Mouse (Mus musculus) central nervous system, embryonic 18 days (tissue): Measurements from ENCODE around the gene Cckbr. TPM values are rescaled to one million over a fixed set of nuclear protein-coding genes. Genes with fewer than 3 reads are reported as not detected.

Source experiments
- polyA plus RNA-seq: library from polyadenylated mRNA; depleted of rRNA; stranded (reverse); fragments of >200 nt; gene quantifications from 2 replicates; pipeline ENCODE4 v1.2.3, GENCODE M21; 2012; rRNA removed

The Cckbr gene
- 6.2 and 6.7 TPM in 2 replicates for polyA plus RNA-seq

GRCm38 (mm10) chr7:105425424-105426043, at the start of gene Cckbr:
Gene Cckbr, plus strand, starts transcription at chr7:105425731.

GRCm38 (mm10) chr7:105399935-105400624, 25.5 kb upstream of the Cckbr start, which contains the start of gene Fam160a2:
Gene Fam160a2, minus strand, starts transcription at chr7:105400054.

GRCm38 (mm10) chr7:105404268-105404667, 21.3 kb upstream of the Cckbr start, which contains the start of gene Cnga4:
Gene Cnga4, plus strand, starts transcription at chr7:105404568.

GRCm38 (mm10) chr7:105481505-105482411, 56.2 kb downstream of the Cckbr start, which contains the start of gene Cavin3:
Gene Cavin3, minus strand, starts transcription at chr7:105482300.

Other genes with a start within 250 kb of the Cckbr start
- not detected in 2 replicates for gene Olfr685, start 239.7 kb upstream of the Cckbr start, polyA plus RNA-seq
- not detected in 2 replicates for gene Olfr686, start 218.2 kb upstream of the Cckbr start, polyA plus RNA-seq
- not detected in 2 replicates for gene Olfr688, start 137.6 kb upstream of the Cckbr start, polyA plus RNA-seq
- gene Olfr689, start 114.6 kb upstream of the Cckbr start, polyA plus RNA-seq: not detected in 2 replicates
- gene Olfr690, start 91.6 kb upstream of the Cckbr start, polyA plus RNA-seq: 0.12 and 0.43 TPM in 2 replicates
- gene Olfr691, start 83.5 kb upstream of the Cckbr start, polyA plus RNA-seq: 0.21 and 0.24 TPM in 2 replicates
- gene Olfr692, start 57.5 kb upstream of the Cckbr start, polyA plus RNA-seq: not detected in 2 replicates
- gene Gm5901, start 50.7 kb upstream of the Cckbr start, polyA plus RNA-seq: not detected in 2 replicates
- gene Fam160a2, start 25.7 kb upstream of the Cckbr start, polyA plus RNA-seq: 35.4 and 37.7 TPM in 2 replicates
- 0.27 and 0.32 TPM in 2 replicates for gene Cnga4, start 21.2 kb upstream of the Cckbr start, polyA plus RNA-seq
- gene Cavin3, start 56.6 kb downstream of the Cckbr start, polyA plus RNA-seq: 26.2 and 30.2 TPM in 2 replicates
- gene Smpd1, start 128.6 kb downstream of the Cckbr start, polyA plus RNA-seq: 51.4 and 52.2 TPM in 2 replicates
- gene Apbb1, start 155.9 kb downstream of the Cckbr start, polyA plus RNA-seq: 318 and 323 TPM in 2 replicates
- gene Hpx, start 174.4 kb downstream of the Cckbr start, polyA plus RNA-seq: 0.28 and 0.64 TPM in 2 replicates
- 138 and 139 TPM in 2 replicates for gene Trim3, start 207.8 kb downstream of the Cckbr start, polyA plus RNA-seq
- gene Timm10b, start 214.3 kb downstream of the Cckbr start, polyA plus RNA-seq: 103 and 104 TPM in 2 replicates
- 114 and 120 TPM in 2 replicates for gene Arfip2, start 214.7 kb downstream of the Cckbr start, polyA plus RNA-seq
- 75.4 and 96.5 TPM in 2 replicates for gene Gm45799, start 214.8 kb downstream of the Cckbr start, polyA plus RNA-seq
- 6.2 and 7.3 TPM in 2 replicates for gene Dnhd1, start 225.1 kb downstream of the Cckbr start, polyA plus RNA-seq